Mouse (Mus musculus): ENCODE measurements around the gene Bag3. TPM values are rescaled to one million over a fixed set of nuclear protein-coding genes. Genes with fewer than 3 reads are reported as not detected.

Bag3 gene
- total and polyA plus RNA-seq, 3 experiments, result 148 to 296 (median 259) TPM

GRCm38 (mm10) chr7:128572030-128572429 lies 48.6 kb downstream of the Bag3 start:
- no peak overlapping the region for H3K4me3 ChIP-seq
- no peaks in the 10 kb centered on the region for H3K36me3 ChIP-seq (ENCODE audit: control insufficient read depth, insufficient read depth, low read length)
- no peaks in the 10 kb centered on the region for H3K79me2 ChIP-seq (replicated peaks; ENCODE audit: control insufficient read depth, insufficient read depth, low read length)
- H3K9ac ChIP-seq (ENCODE audit: low read depth, low read length), result no peak overlapping the region
- no peak for DNase-seq
- no peaks in the 10 kb centered on the region for H3K4me1 ChIP-seq (ENCODE audit: control insufficient read depth, insufficient read depth, low read length)
- no peak overlapping the region for H3K27ac ChIP-seq
- TF ChIP-seq POLR2A (IDR thresholded peaks at IDR 0.05; ENCODE audit: insufficient read depth, low read depth, low read length) (no peak), EP300 (IDR thresholded peaks at IDR 0.05; ENCODE audit: insufficient read depth, low read depth, low read length) (no peak), CTCF (IDR thresholded peaks at IDR 0.05) (no peak)
- intact Hi-C loops (cut with DNase I), result no loop called here
- 89% methylated on average over 4 of the region's 4 CpGs for WGBS
- no peaks in the 10 kb centered on the region for H3K27me3 ChIP-seq (ENCODE audit: control insufficient read depth, insufficient read depth, low read length)

DNA sequence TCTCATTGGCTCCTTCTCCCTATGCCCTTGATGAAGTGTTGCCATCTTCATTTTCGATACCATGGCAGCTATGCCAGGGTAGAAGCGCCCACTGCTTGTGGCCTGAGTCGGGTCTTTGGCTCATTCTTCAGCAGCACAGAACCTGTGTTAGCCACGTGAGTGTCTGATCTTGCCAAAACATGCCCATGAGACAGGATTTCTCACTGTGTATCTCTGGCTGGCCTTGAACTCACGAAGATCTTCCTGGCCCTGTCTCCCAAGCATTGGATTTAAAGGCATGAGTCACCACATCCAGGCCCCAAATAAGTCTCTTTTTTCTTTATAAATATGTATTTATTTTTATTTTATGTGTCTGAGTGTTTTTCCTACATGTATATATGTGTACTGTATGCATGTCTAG lies 51.8 kb downstream of the Bag3 start:
- intact Hi-C loops (cut with DNase I), result no loop called here
- no peak for DNase-seq
- WGBS, result 89% methylated on average over 5 of the region's 5 CpGs
- TF ChIP-seq CTCF (IDR thresholded peaks at IDR 0.05), result no peak
- TF ChIP-seq EP300 (IDR thresholded peaks at IDR 0.05; ENCODE audit: insufficient read depth, low read depth, low read length), result no peak
- TF ChIP-seq POLR2A (IDR thresholded peaks at IDR 0.05; ENCODE audit: insufficient read depth, low read depth, low read length), result no peak
- no peaks in the 10 kb centered on the region for H3K36me3 ChIP-seq (ENCODE audit: control insufficient read depth, insufficient read depth, low read length)
- no peak overlapping the region for H3K4me3 ChIP-seq
- no peaks in the 10 kb centered on the region for H3K27me3 ChIP-seq (ENCODE audit: control insufficient read depth, insufficient read depth, low read length)
- no peaks in the 10 kb centered on the region for H3K4me1 ChIP-seq (ENCODE audit: control insufficient read depth, insufficient read depth, low read length)
- H3K27ac ChIP-seq, result no peak overlapping the region
- no peaks in the 10 kb centered on the region for H3K79me2 ChIP-seq (replicated peaks; ENCODE audit: control insufficient read depth, insufficient read depth, low read length)
- no peak overlapping the region for H3K9ac ChIP-seq (ENCODE audit: low read depth, low read length)

DNA sequence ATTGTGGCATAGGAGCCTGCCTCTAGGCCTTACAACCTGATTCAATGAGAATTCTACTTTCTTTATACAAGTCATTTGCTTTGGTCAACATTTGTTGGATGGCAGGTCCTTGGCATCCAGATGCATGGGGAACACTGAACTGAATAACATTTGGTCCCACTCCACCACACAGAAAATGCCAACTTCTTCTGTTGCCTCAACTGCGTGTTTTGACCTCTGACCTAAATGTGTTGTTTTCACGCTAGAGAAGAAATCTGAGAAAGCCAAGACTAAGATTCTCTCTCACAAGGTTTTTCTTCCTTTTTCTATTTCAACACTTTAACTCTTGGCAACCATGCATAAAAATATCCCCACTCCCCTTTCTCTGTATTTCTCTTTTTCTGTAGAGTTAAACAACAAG lies 52.4 kb downstream of the Bag3 start:
- no peak for TF ChIP-seq CTCF (IDR thresholded peaks at IDR 0.05)
- no peak for TF ChIP-seq POLR2A (IDR thresholded peaks at IDR 0.05; ENCODE audit: insufficient read depth, low read depth, low read length)
- no peak for TF ChIP-seq EP300 (IDR thresholded peaks at IDR 0.05; ENCODE audit: insufficient read depth, low read depth, low read length)
- Histone ChIP-seq H3K27ac (no peak overlapping the region), H3K79me2 (replicated peaks; ENCODE audit: control insufficient read depth, insufficient read depth, low read length) (no peaks in the 10 kb centered on the region), H3K4me3 (no peak overlapping the region), H3K36me3 (ENCODE audit: control insufficient read depth, insufficient read depth, low read length) (no peaks in the 10 kb centered on the region), H3K9ac (ENCODE audit: low read depth, low read length) (no peak overlapping the region), H3K4me1 (ENCODE audit: control insufficient read depth, insufficient read depth, low read length) (no peaks in the 10 kb centered on the region), H3K27me3 (ENCODE audit: control insufficient read depth, insufficient read depth, low read length) (no peaks in the 10 kb centered on the region)
- intact Hi-C loops (cut with DNase I), result no loop called here
- no peak for DNase-seq
- 79% methylated on average over 2 of the region's 2 CpGs for WGBS

GRCm38 (mm10) chr7:128577607-128578006 lies 54.2 kb downstream of the Bag3 start:
- WGBS, result 71% methylated on average over 1 of the region's 1 CpGs
- no peak overlapping the region for H3K27ac ChIP-seq
- intact Hi-C loops (cut with DNase I), result no loop called here
- TF ChIP-seq CTCF (IDR thresholded peaks at IDR 0.05) (no peak), POLR2A (IDR thresholded peaks at IDR 0.05; ENCODE audit: insufficient read depth, low read depth, low read length) (no peak), EP300 (IDR thresholded peaks at IDR 0.05; ENCODE audit: insufficient read depth, low read depth, low read length) (no peak)
- H3K4me3 ChIP-seq, result no peak overlapping the region
- no peaks in the 10 kb centered on the region for H3K27me3 ChIP-seq (ENCODE audit: control insufficient read depth, insufficient read depth, low read length)
- no peak overlapping the region for H3K9ac ChIP-seq (ENCODE audit: low read depth, low read length)
- DNase-seq, result no peak
- no peaks in the 10 kb centered on the region for H3K36me3 ChIP-seq (ENCODE audit: control insufficient read depth, insufficient read depth, low read length)
- peaks cover 3% of the 10 kb centered on the region for H3K4me1 ChIP-seq (ENCODE audit: control insufficient read depth, insufficient read depth, low read length)
- H3K79me2 ChIP-seq (replicated peaks; ENCODE audit: control insufficient read depth, insufficient read depth, low read length), result no peaks in the 10 kb centered on the region

DNA sequence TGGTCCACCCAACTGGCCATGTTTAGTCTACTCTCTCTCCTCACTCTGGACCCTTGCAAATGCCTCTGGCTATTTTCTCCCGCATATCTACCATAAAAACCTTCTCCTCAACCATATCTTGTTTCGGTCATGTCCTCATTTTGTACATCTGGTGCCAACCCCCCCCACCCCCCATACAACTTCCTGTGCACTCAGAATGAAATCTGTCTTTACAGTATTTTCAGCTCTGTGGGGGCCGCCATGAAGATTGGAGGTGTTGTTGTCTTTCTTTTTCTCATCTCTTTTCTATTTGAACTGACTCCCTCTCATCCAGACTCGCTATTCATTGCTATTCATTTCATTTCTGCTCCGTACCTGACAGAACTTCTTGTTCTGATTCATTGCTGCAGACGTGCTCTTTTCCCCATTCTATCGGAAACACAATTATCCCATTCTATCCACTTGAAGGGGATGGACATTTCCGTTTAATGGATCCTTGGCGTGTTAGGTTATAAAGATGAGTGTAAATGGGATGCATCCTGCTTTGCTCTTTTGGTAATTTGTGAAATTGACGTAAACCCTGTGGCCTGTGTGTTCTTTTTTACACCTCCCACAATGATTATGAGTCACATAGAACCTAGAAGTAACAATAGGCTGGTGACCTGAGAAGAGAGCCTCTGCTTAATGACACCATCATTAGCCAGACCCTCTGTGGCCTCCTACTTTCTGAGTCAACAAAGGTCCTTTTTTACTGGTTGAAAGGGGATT lies 55.0 kb downstream of the Bag3 start:
- Histone ChIP-seq H3K9ac (ENCODE audit: low read depth, low read length) (no peak overlapping the region), H3K27ac (no peak overlapping the region), H3K4me1 (ENCODE audit: control insufficient read depth, insufficient read depth, low read length) (peaks cover 3% of the 10 kb centered on the region), H3K36me3 (ENCODE audit: control insufficient read depth, insufficient read depth, low read length) (no peaks in the 10 kb centered on the region), H3K27me3 (ENCODE audit: control insufficient read depth, insufficient read depth, low read length) (no peaks in the 10 kb centered on the region), H3K4me3 (no peak overlapping the region), H3K79me2 (replicated peaks; ENCODE audit: control insufficient read depth, insufficient read depth, low read length) (no peaks in the 10 kb centered on the region)
- intact Hi-C loops (cut with DNase I), result no loop called here
- no peak for TF ChIP-seq EP300 (IDR thresholded peaks at IDR 0.05; ENCODE audit: insufficient read depth, low read depth, low read length)
- TF ChIP-seq CTCF (IDR thresholded peaks at IDR 0.05), result no peak
- no peak for TF ChIP-seq POLR2A (IDR thresholded peaks at IDR 0.05; ENCODE audit: insufficient read depth, low read depth, low read length)
- 86% methylated on average over 10 of the region's 10 CpGs for WGBS
- no peak for DNase-seq

- no peak for TF ChIP-seq EP300 (IDR thresholded peaks at IDR 0.05; ENCODE audit: insufficient read depth, low read depth, low read length)
- no peak for TF ChIP-seq CTCF (IDR thresholded peaks at IDR 0.05)
- no peak for TF ChIP-seq POLR2A (IDR thresholded peaks at IDR 0.05; ENCODE audit: insufficient read depth, low read depth, low read length)
- no peaks in the 10 kb centered on the region for H3K27me3 ChIP-seq (ENCODE audit: control insufficient read depth, insufficient read depth, low read length)
- H3K4me1 ChIP-seq (ENCODE audit: control insufficient read depth, insufficient read depth, low read length), result peaks cover 3% of the 10 kb centered on the region
- intact Hi-C loops (cut with DNase I), result no loop called here
- H3K9ac ChIP-seq (ENCODE audit: low read depth, low read length), result no peak overlapping the region
- H3K79me2 ChIP-seq (replicated peaks; ENCODE audit: control insufficient read depth, insufficient read depth, low read length), result no peaks in the 10 kb centered on the region
- DNase-seq, result no peak
- no peaks in the 10 kb centered on the region for H3K36me3 ChIP-seq (ENCODE audit: control insufficient read depth, insufficient read depth, low read length)
- 81% methylated on average over 2 of the region's 2 CpGs for WGBS
- H3K4me3 ChIP-seq, result no peak overlapping the region
- H3K27ac ChIP-seq, result no peak overlapping the region
Measured at GRCm38 (mm10) chr7:128579381-128579780, 56.0 kb downstream of the Bag3 start.
